Mouse (Mus musculus): ENCODE data around the gene Eif6.

The Eif6 gene

GRCm38 (mm10) chr2:155792899-155793298, 33.8 kb downstream of the Eif6 start:
- no peak for DNase-seq (ENCODE audit: extremely low spot score, low read depth, low spot score)

DNA sequence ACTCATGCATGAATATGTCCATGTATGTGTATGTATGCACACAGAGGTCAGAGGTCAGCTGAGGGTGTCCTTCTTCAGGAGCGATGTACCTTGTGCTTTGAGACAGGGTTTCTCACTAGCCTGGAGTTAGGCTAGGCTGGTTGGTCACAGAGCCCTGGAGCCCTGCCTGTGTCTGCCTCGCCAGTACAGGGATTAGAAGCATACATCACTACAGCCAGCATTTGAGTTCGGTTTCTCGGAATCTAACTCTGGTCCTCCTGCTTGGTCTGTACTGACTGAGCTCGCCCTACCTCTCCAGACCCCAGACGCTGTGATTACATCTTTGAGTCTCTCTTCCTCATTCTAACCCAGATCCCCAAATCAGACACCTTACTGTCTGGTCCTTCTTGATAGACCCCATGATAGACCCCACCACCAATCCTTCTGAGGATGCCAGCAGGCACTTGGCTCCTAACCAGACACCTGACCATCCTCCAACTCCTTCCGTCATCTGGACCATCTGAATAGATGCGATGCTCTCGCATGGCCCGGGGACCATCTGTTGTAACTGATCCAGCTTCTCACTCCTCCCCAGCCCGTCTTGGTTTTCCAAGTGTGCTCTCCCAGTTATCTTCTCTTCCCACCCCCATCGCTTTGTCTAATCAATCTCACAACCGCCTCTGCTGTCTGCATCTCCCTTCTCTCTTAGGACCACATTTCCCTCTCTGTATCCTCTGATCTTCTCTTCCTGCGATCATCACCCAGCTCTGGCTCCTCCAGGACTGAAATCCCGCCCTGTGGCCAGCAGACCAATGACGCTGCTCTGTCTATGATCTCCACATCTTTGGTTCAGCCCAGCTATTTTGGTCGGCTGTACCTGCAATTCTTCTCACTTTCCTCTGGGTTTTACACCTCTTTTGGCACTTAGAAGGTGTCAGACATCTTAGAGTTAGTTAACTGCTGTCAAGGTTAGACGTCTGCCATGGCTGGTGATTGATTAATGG, 38.5 kb downstream of the Eif6 start:
- DNase-seq (ENCODE audit: extremely low spot score, low read depth, low spot score) = no peak

DNA sequence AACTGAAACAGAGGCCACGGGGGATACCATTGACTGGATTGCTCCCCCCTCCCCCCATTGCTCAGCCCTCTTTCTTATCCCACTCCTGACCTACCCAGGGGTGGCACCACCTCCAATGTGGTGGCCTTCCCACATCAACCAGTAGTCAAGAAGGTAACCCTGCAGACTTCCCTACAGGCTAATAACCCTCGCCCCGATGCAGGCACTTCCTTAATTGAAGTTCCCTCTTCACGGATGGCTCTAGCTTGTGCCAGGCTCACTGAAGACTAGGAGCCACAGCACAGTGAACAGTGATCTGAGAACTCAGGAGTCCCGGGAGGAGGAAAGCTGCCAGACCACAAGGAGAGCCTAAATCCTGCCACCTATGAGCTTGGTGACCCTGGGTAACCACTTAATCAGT, 39.8 kb downstream of the Eif6 start:
- DNase-seq (ENCODE audit: extremely low spot score, low read depth, low spot score) = no peak

- DNase-seq (ENCODE audit: extremely low spot score, low read depth, low spot score) = no peak
Observed at GRCm38 (mm10) chr2:155784534-155784933, 42.2 kb downstream of the Eif6 start.

- DNase-seq (ENCODE audit: extremely low spot score, low read depth, low spot score) = no peak
Observed at GRCm38 (mm10) chr2:155779506-155779905, 47.2 kb downstream of the Eif6 start.

DNA sequence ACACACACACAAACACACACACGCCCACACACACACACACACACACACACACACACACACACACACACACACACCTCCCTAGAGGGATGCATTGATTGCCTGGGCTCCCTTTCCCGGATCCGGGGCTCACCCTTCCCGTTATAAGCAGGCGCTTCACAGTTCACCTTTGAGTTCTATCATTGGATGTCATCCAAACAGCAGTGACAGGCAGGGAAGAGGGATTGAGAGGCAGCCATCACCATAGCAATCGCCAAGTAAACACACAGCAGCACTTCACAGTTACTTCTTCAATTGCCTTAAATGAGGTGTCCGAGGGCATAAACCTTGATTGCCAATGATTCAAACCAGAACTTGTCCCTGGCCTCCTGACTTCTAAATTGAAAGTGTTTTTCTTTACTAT, 47.7 kb downstream of the Eif6 start:
- no peak for DNase-seq (ENCODE audit: extremely low spot score, low read depth, low spot score)

- no peak for DNase-seq (ENCODE audit: extremely low spot score, low read depth, low spot score)
Observed at GRCm38 (mm10) chr2:155778004-155778403, 48.7 kb downstream of the Eif6 start.

DNA sequence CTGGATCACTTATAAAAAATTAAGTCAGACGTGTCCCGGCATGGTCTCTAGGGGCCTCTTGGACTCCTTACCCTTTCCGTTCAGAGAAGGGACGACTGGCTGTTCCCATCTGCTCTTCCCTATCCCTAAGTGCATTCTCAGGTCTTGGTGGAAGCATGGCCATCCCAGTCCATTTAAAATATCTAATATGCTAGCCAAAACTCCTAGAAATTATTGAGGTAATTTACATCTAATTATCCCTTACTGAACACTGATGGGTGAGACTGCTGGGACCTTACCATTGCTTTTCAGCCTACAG, 49.1 kb downstream of the Eif6 start:
- DNase-seq (ENCODE audit: extremely low spot score, low read depth, low spot score) = no peak

- no peak for DNase-seq (ENCODE audit: extremely low spot score, low read depth, low spot score)
Observed at GRCm38 (mm10) chr2:155776824-155777687, 49.7 kb downstream of the Eif6 start.

DNA sequence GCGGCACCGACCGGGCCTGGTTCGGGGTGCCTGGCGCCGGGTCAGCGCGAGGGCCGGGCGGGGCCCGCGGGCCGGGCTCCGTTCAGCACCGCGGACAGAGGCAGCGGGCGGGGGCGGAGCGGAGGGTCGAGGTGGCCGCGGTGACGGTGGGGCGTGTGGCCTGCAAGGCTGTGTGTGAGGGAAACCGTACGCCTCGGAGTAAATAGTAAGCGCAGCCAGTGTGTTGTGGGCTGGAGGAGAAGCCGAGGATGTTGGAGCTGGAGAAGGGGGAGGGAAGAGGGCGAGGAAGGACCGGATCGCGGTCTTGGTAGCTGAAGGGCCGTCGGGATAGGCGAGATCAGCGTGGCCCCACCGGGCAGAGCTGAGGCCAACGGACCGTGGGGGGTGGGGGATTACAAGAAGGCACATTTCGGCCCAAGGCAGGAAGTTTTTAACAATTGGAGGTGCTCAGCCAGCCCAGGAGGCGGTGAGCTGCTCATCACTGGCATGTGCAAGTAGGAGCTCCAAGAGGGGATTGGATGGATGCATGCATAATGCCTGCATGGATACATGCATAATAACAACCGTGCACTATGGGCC, 51.0 kb downstream of the Eif6 start:
- DNase-seq (ENCODE audit: extremely low spot score, low read depth, low spot score) = no peak

DNA sequence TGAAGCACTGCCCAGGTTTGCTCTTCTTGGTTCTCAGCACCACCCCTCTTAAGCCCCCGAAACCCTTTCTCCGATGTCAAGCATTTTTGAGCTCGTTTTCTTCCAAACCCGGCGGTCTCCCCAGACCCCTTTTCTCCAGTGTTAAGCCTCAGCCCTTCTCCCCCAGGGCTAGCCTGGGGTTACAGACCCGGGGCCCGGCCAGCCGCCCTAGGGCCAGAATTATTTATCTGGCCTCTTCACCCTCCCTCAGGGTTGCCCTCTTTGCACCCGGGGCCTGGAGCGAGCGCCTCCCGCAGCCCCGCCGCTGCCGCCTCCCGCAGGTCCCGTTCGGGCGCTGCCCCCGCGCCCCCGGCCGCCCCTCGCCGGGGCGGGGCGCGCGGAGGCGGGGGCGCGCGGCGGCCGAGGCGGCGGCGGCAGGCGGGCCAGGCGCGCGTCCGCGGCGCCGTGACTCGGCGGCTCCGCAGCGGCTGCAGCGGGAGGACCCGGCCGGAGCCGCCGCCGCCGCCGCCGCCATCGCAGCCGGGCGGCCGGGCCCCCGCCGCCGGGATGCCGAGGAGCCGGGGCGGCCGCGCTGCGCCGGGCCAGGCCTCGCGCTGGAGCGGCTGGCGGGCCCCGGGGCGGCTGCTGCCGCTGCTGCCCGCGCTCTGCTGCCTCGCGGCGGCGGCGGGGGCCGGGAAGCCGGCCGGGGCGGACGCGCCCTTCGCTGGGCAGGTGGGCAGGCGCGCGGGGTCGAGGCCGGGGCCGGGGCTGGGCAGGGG, 51.6 kb downstream of the Eif6 start, which contains the start of gene Mmp24:
Mmp24 (plus strand) TSS at position 416 of the 758 bp plus-strand sequence.
- no peak for DNase-seq (ENCODE audit: extremely low spot score, low read depth, low spot score)

DNA sequence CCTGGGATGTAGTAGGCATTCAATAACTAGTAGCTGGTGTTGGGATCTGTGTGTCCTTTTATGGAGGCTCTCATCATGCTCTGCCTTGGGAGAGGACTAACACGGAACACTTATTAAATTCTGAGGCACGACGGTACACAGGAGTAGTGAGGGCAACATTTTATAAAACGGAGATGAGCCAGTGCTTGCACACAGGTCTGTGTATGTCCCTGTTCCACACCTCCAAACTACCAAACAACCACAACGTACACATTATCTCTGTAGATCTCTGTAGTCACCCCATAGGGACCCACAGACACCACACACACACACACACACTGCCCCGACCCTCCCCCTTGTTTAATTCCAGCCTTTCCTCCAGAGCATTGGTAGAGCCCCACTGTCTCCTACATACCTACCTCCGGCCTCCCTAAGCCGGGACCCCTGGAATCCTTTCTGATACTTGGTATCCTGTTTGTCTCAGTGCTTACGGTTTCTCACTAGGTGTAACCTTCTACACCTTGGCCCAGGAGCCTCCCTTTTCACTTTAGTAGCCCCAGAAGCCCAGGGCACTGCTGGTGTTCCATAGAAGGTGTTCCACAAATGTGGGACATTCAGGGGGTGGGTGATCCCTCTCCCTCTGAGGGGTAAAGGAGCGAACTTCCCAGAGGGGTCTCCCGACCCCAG, 52.3 kb downstream of the Eif6 start:
- DNase-seq (ENCODE audit: extremely low spot score, low read depth, low spot score) = no peak

DNA sequence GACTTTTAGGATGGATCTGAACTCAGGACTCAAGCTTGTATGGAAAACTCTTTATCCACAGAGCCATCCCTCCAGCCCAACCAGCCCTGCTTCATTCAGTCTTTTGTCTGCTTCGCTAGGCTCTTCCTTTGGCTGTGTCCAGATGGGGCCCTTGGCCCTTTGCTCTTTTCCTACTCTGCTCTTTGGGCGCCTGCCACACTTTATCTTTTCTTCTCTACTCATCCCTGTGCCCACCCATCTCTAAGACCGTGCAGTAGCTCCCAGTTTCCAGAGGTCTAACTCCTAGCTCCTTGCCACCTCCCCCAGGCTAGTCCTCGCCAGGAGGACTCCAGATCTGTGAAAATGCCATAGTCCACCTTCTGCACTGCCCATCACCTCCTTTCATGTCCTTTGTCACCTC, 53.1 kb downstream of the Eif6 start:
- DNase-seq (ENCODE audit: extremely low spot score, low read depth, low spot score) = no peak
